Mouse (Mus musculus): ENCODE measurements around the gene 2510002D24Rik. TPM values are rescaled to one million over a fixed set of nuclear protein-coding genes. Genes with fewer than 3 reads are reported as not detected.
"Not testable (repeated sequence)": the region's sequence is repeated elsewhere in the genome, so short reads cannot be mapped to it uniquely, and the experiment has no call there.

The 2510002D24Rik gene
- polyA plus RNA-seq, 1 experiment: 48.2 TPM

DNA sequence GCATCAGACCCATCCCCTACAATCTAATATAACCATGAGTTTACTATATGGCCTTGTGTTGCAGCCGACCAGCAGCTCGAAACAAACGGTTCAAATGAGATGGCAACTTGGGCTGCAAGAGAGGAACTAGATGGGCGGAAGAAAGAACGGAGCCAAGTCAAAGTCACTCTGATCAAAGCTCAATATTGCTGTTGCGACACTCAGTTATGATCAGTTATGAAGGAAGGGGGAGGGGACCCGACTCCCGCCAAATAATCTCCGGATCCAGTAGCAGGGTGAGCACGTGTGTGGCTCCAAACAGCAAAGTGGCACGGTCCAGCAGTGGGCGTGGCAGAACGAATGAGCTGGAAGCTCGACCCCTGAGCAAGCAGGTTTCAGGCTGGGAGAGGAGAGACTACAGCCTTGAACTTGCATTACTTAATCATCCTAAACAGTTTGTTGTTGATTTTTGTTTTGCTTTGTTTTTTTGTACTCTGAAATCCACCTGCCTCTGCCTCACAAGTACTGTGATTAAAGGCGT is 10.0 kb downstream of the 2510002D24Rik start:
- no peak for DNase-seq (ENCODE audit: extremely low spot score in 1 of 2, low spot score in 1 of 2)

DNA sequence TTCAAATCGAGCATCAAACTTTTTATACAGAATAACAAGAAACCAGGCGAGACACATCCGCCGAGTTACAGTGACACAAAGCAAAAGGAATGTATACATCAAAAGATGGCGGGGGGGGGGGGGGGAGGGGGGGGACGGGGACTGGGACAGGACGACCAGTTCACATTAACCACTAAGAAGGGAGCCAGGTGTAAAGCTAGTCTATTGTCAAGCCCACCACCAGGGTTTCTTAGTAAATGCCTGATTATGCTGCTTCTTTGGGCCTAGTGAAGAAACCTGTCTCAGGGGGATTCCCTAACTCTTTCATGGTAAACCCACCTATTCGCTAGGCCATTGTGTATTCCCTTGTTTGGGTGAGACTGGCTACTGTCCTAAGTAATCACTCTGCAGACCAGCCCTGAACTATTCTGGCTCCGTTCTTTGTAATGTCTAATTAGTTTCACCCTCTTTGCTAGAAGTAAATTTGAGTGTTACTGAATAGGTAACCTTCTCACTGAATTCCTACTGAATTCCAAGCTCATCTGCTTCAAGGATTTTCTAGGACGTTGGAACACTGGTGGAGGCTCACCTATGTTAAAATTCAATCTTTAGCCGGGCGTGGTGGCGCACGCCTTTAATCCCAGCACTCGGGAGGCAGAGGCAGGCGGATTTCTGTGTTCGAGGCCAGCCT is 13.3 kb downstream of the 2510002D24Rik start:
- DNase-seq (ENCODE audit: extremely low spot score in 1 of 2, low spot score in 1 of 2): not testable (repeated sequence)

- peak in 1 of 2 experiments; percentile 74 for DNase-seq (ENCODE audit: extremely low spot score in 1 of 2, low spot score in 1 of 2)
These were observed 22.2 kb downstream of the 2510002D24Rik start for GRCm38 (mm10) chr16:18858551-18858950.

DNA sequence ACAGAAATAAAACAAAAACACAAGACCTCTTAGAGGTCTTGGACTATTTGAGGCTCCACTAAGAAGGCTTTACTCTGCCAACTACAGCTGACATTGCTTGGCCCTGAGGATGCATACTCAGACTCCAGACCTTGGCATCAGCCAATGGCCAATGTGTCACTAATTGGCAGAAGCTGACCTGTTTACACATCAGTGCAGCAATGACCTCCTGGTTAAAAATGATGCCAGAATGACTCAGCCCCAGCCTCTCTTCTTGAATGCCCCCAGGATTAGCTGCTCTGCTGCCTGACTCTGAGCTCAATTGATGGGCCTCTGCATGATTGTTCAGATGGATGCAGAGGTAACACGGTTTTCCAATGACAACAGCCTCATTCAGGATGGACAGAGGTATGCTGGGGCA is 23.8 kb downstream of the 2510002D24Rik start:
- no peak for DNase-seq (ENCODE audit: extremely low spot score in 1 of 2, low spot score in 1 of 2)

DNA sequence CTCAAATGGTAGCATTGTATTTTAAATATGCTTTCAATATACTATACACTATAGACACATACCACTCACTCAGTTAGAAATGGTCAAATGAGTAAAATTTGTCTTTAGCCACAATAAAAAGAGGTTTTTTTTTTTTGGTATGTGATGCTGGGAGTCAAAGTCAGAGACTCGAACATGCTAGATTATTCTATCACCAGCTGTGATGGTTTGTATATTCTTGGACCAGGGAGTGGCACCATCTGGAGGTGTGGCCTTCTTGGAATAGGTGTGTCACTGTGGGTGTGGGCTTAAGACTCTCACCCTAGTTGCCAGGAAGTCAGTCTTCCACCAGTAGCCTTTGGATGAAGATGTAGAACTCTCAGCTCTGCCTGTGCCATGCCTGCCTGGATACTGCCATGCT is 34.1 kb downstream of the 2510002D24Rik start:
- DNase-seq (ENCODE audit: extremely low spot score in 1 of 2, low spot score in 1 of 2): not testable (repeated sequence)

DNA sequence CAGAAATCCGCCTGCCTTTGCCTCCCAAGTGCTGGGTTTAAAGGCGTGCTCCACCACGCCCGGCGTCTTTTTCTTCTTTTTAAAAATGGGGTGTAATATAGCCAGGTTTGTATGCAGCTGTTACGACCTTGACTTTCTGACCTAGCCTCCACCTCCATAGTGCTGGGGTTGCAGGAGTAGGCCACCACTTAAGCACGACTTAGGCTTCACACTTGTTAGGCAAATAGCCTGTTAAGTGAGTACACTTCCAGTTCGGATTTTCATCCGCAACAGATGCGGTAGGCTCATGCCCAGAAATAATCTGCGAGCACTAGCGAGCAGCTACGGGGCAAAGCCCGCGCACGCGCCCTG is 39.7 kb downstream of the 2510002D24Rik start:
- no peak for DNase-seq (ENCODE audit: extremely low spot score in 1 of 2, low spot score in 1 of 2)

GRCm38 (mm10) chr16:18876442-18877308 is 40.3 kb downstream of the 2510002D24Rik start, which contains the start of the genes Mrpl40 and Hira:
Gene Mrpl40, minus strand, starts transcription at chr16:18876862.
Gene Hira, plus strand, starts transcription at chr16:18877037.
- peak; percentile 87 to 92 for DNase-seq (ENCODE audit: extremely low spot score in 1 of 2, low spot score in 1 of 2)

DNA sequence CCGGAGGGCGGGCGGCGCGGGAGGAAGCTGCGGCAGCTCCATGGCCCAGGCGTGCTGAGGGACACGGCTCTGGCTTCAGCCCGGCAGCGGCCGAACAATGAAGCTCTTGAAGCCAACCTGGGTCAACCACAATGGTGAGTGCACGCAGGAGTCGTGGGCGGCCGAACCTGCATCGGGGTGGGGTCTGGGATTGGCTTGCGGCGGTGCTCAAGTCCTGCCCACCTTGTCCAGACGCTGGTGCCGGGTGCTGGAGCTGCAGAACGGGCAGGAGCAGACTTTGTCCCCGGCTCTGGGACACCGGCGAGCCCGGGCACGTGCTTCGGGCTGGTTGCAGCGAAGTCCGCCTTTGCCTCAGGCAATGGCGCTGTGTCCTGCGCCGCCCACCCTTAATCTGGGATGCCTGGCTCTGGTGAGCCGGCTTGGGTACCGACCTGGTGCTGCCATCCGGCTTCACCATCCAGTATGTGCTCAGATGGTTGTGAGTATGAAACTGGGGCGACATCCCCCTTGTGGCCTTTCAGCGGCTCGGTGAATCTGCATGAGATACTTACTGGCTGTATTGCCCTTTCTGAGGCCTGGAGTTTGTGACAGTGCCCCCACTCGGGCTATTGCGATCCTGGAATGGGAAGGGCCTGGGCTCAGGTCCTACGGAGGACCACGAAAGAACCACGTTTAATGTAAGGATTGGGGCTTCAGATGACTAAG is 41.2 kb downstream of the 2510002D24Rik start:
- DNase-seq (ENCODE audit: extremely low spot score in 1 of 2, low spot score in 1 of 2): peak; percentile 32 to 57

DNA sequence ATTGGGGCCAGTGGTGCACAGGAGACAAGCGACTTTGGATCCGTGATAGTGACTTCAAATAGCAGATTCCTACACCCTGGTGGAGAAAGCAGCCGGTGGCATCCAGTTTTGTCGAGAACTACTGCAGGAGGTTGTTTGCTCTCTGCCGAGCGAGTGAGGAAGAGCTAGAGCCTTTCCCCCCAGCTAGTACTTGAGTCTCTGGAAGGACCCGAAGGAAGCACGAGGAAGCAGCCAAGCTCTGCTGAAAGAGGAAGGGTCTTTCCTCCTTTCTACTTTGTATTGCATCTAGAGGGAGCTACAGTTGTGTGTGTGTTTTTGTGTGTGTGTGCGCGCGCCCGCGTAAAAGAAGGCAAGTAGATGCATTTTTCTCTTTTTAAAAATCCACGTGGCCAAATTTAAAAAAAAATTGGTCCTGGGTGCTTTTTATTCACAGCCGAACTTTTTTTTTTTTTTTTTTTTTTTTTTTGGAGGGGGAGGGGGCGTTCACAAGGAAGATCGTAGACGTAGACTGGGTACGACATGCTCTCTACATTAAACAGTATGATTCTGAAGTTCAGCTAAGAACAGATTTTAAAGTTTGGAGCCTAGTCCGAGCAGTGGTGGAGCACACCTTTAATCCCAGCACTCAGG is 41.8 kb downstream of the 2510002D24Rik start:
- DNase-seq (ENCODE audit: extremely low spot score in 1 of 2, low spot score in 1 of 2): peak in 1 of 2 experiments; percentile 10

- no peak for DNase-seq (ENCODE audit: extremely low spot score in 1 of 2, low spot score in 1 of 2)
These were observed 47.7 kb downstream of the 2510002D24Rik start for GRCm38 (mm10) chr16:18884044-18884443.

Other genes with a start within 250 kb of the 2510002D24Rik start
- 2.8 and 2.9 TPM in 2 replicates for gene Tbx1, start 245.9 kb upstream of the 2510002D24Rik start, polyA plus RNA-seq (2012; rRNA removed)
- 2.4 and 5.9 TPM in 2 replicates for gene Gp1bb, start 214.2 kb upstream of the 2510002D24Rik start, polyA plus RNA-seq (2012; rRNA removed)
- gene Gm49601, start 210.2 kb upstream of the 2510002D24Rik start, polyA plus RNA-seq (2012; rRNA removed): 128 and 169 TPM in 2 replicates
- gene Sept5, start 206.6 kb upstream of the 2510002D24Rik start, polyA plus RNA-seq (2012; rRNA removed): 772 and 810 TPM in 2 replicates
- gene Cldn5, start 59.7 kb upstream of the 2510002D24Rik start, polyA plus RNA-seq (2012; rRNA removed): 105 and 107 TPM in 2 replicates
- gene Ufd1, start 24.8 kb upstream of the 2510002D24Rik start, polyA plus RNA-seq (2012; rRNA removed): 80.4 and 84.1 TPM in 2 replicates
- gene Cdc45, start 24.6 kb upstream of the 2510002D24Rik start, polyA plus RNA-seq (2012; rRNA removed): 2.7 and 2.8 TPM in 2 replicates
- gene Gm28539, start within 50 bp of the 2510002D24Rik start, polyA plus RNA-seq (2012; rRNA removed): 0.57 TPM in 1 of 2 replicates, not detected in the other
- gene Mrpl40, start 40.3 kb downstream of the 2510002D24Rik start, polyA plus RNA-seq (2012; rRNA removed): 24.2 and 26.1 TPM in 2 replicates
- gene Hira, start 40.5 kb downstream of the 2510002D24Rik start, polyA plus RNA-seq (2012; rRNA removed): 70.1 and 70.6 TPM in 2 replicates